Mouse (Mus musculus) ES-E14 (cell line): ENCODE data around the gene Tdp2.

Experiments used
- HCFC1 ChIP-seq: IDR thresholded peaks from 2 replicates; pipeline ENCODE4 v1.6.1; 2012; ENCODE audit warnings: low read length, inconsistent platforms, borderline replicate concordance; ENCODE audit not compliant: insufficient read depth
- MAFK ChIP-seq: IDR thresholded peaks from 2 replicates; pipeline ENCODE4 v1.6.1; 2014; ENCODE audit warnings: mild to moderate bottlenecking, low read depth, low read length, inconsistent platforms; ENCODE audit not compliant: insufficient read depth
- ZC3H11A ChIP-seq: IDR thresholded peaks from 2 replicates; pipeline ENCODE4 v1.6.1; 2012; ENCODE audit warnings: low read depth, mild to moderate bottlenecking, inconsistent platforms, low read length, borderline replicate concordance
- ZNF384 ChIP-seq: IDR thresholded peaks from 2 replicates; pipeline ENCODE4 v1.6.1; 2012; ENCODE audit warnings: low read depth, low read length, inconsistent platforms

GRCm38 (mm10) chr13:24866430-24867402, 35.2 kb downstream of the Tdp2 start:
- TF ChIP-seq ZC3H11A (no peak), MAFK (no peak), ZNF384 (no peak), HCFC1 (no peak)
